Comparison of ENCODE assay signal across 9 mouse cellular contexts in genomic region chr16:38197299-38197698, GRCm38 (mm10).
DNase-seq lines count a peak whose midpoint lies in the region; ATAC-seq and TF ChIP-seq lines count a peak whose summit lies in the region.
"Had no signal": no experiment of that assay in that cellular context is flagged by ENCODE, and none has a peak within 500 bp of the region (broad histone marks: within the 10 kb centered on the region; RNA-seq: fewer than 3 reads in every experiment).

No protein-coding gene starts in this region.

- no peaks in the 10 kb centered on the region for H3K4me1 ChIP-seq in forebrain, embryonic 10.5 days
- no peaks in the 10 kb centered on the region for H3K4me1 ChIP-seq in forebrain, embryonic 11.5 days (replicated peaks; ENCODE audit: control insufficient read depth, insufficient read depth, low read length)
- H3K4me1 ChIP-seq: limb, embryonic 15.5 days had no signal

- intact Hi-C loops in heart, postnatal 14 days (cut with DNase I) = loop anchor here (1.0 to 5.0 kb wide), 3 partner anchors 12 to 510 kb away; no protein-coding TSS in a partner anchor

- no peaks in the 10 kb centered on the region for H3K27me3 ChIP-seq in forebrain, embryonic 10.5 days (ENCODE audit: poor library complexity, severe bottlenecking)
- no peaks in the 10 kb centered on the region for H3K27me3 ChIP-seq in forebrain, embryonic 11.5 days (ENCODE audit: control insufficient read depth, insufficient read depth, low read length)
- H3K27me3 ChIP-seq: limb, embryonic 15.5 days had no signal

- H3K9me3 ChIP-seq in forebrain, embryonic 10.5 days = no peaks in the 10 kb centered on the region
- H3K9me3 ChIP-seq in forebrain, embryonic 11.5 days (ENCODE audit: control insufficient read depth, low read length) = no peaks in the 10 kb centered on the region
- H3K9me3 ChIP-seq: limb, embryonic 15.5 days had no signal

- H3K4me2 ChIP-seq in forebrain, embryonic 11.5 days (ENCODE audit: low read depth, low read length, severe bottlenecking) = no peak overlapping the region
- H3K4me2 ChIP-seq: limb, embryonic 15.5 days had no signal

- WGBS in forebrain, embryonic 10.5 days = 67% methylated on average over 4 of the region's 4 CpGs
- WGBS in forebrain, embryonic 11.5 days = 77% methylated on average over 4 of the region's 4 CpGs

- ATAC-seq in forebrain, embryonic 11.5 days (replicated peaks; ENCODE audit: low FRiP score) = no peak
- ATAC-seq in megakaryocyte, adult 5-6 weeks (ENCODE audit: poor library complexity, severe bottlenecking) = peak; percentile 90

- H3K9ac ChIP-seq in forebrain, embryonic 11.5 days (ENCODE audit: low read length) = no peak overlapping the region
- H3K9ac ChIP-seq: limb, embryonic 15.5 days had no signal

- H3K4me3 ChIP-seq in forebrain, embryonic 10.5 days = no peak overlapping the region
- no peak overlapping the region for H3K4me3 ChIP-seq in forebrain, embryonic 11.5 days (ENCODE audit: low read depth, low read length)
- no peak overlapping the region for H3K4me3 ChIP-seq in layer of hippocampus, adult 2 months
- H3K4me3 ChIP-seq: limb, embryonic 15.5 days had no signal

- TF ChIP-seq CTCF in layer of hippocampus, adult 2 months (conservative IDR thresholded peaks at IDR 0.05) = peak; percentile 90

- peaks cover 73% of the 10 kb centered on the region for H3K36me3 ChIP-seq in forebrain, embryonic 10.5 days (replicated peaks)
- H3K36me3 ChIP-seq in forebrain, embryonic 11.5 days (ENCODE audit: control insufficient read depth, insufficient read depth, low read length) = peaks cover 3% of the 10 kb centered on the region; the same call in 1 of the 2 replicates

- DNase-seq in forebrain, embryonic 10.5 days (ENCODE audit: extremely low spot score, low spot score) = peak; percentile 21
- DNase-seq in forebrain, embryonic 11.5 days (ENCODE audit: low spot score) = no peak
- peak; percentile 73 for DNase-seq in NIH3T3 (ENCODE audit: low read depth)
- peak; percentile 86 to 87 for DNase-seq in cerebellum, postnatal 10 days
- DNase-seq in heart, postnatal 14 days = peak; percentile 55 to 79
- DNase-seq in layer of hippocampus, adult 2 months (ENCODE audit: low spot score in 2 of 2) = peak; percentile 71 to 76
- peak; percentile 45 for DNase-seq in right cerebral cortex, postnatal 25 days

- no peak overlapping the region for H3K27ac ChIP-seq in forebrain, embryonic 10.5 days
- no peak overlapping the region for H3K27ac ChIP-seq in forebrain, embryonic 11.5 days (ENCODE audit: low read depth, low read length)
- H3K27ac ChIP-seq in layer of hippocampus, adult 2 months = no peak overlapping the region
- H3K27ac ChIP-seq: limb, embryonic 15.5 days had no signal
